Mouse (Mus musculus): ENCODE data around the gene Ahsa2. TPM values are rescaled to one million over a fixed set of nuclear protein-coding genes. Genes with fewer than 3 reads are reported as not detected.

The Ahsa2 gene
- total and polyA plus RNA-seq, 3 experiments: 51.0 to 69.4 (median 58.9) TPM

- H3K9ac ChIP-seq (ENCODE audit: insufficient read depth, low read depth): no peak overlapping the region
- H3K4me2 ChIP-seq (ENCODE audit: insufficient read depth, low read depth, poor library complexity, severe bottlenecking): no peak overlapping the region
- no peaks in the 10 kb centered on the region for H3K79me2 ChIP-seq (replicated peaks; ENCODE audit: control insufficient read depth, extremely low read depth, insufficient read depth, poor library complexity, severe bottlenecking)
- H3K9me3 ChIP-seq (replicated peaks; ENCODE audit: low read length): no peaks in the 10 kb centered on the region
- dilution Hi-C loops (cut with MboI; ENCODE audit: extremely low pct_ligation_motif_present, extremely low pct_unique_long_range_greater_than_20kb, low sequenced_read_pairs) (no loop called here), in situ Hi-C loops (cut with MboI; ENCODE audit: low pct_ligation_motif_present, low pct_unique_long_range_greater_than_20kb, low sequenced_read_pairs) (no loop called here)
- no peaks in the 10 kb centered on the region for H3K4me1 ChIP-seq (ENCODE audit: control insufficient read depth in 1 of 2, insufficient read depth in 2 of 2)
- H3K27me3 ChIP-seq (replicated peaks): no peaks in the 10 kb centered on the region
- no peak overlapping the region for H3K27ac ChIP-seq (ENCODE audit: insufficient read depth, low read depth)
- TF ChIP-seq TCF12 (IDR thresholded peaks at IDR 0.05; ENCODE audit: low read depth, low read length): no peak
- TF ChIP-seq ELF1 (IDR thresholded peaks at IDR 0.05; ENCODE audit: low read depth, low read length): no peak
- no peak for TF ChIP-seq MYC (IDR thresholded peaks at IDR 0.05; ENCODE audit: low read depth, low read length)
- TF ChIP-seq JUND (conservative IDR thresholded peaks at IDR 0.05; ENCODE audit: low read depth, low read length): no peak
- no peak for TF ChIP-seq CHD2 (IDR thresholded peaks at IDR 0.05; ENCODE audit: low read length)
- TF ChIP-seq POLR2A (IDR thresholded peaks at IDR 0.05; ENCODE audit: low read depth, low read length): no peak
- no peak for TF ChIP-seq RAD21 (IDR thresholded peaks at IDR 0.05; ENCODE audit: low read depth, low read length)
- TF ChIP-seq PAX5 (IDR thresholded peaks at IDR 0.05; ENCODE audit: low read length): no peak
- no peak for TF ChIP-seq UBTF (IDR thresholded peaks at IDR 0.05; ENCODE audit: low read depth, low read length)
- TF ChIP-seq USF2 (conservative IDR thresholded peaks at IDR 0.05; ENCODE audit: low read depth, low read length): no peak
- TF ChIP-seq NELFE (IDR thresholded peaks at IDR 0.05; ENCODE audit: low read depth, low read length): no peak
- TF ChIP-seq ZNF384 (IDR thresholded peaks at IDR 0.05; ENCODE audit: low read depth, low read length): no peak
- no peak for TF ChIP-seq BHLHE40 (IDR thresholded peaks at IDR 0.05; ENCODE audit: low read depth, low read length)
- no peak for TF ChIP-seq CTCF (conservative IDR thresholded peaks at IDR 0.05 in 1 of 2, IDR thresholded peaks at IDR 0.05 in 1 of 2; ENCODE audit: low read depth in 2 of 2, low read length in 2 of 2)
- no peak for TF ChIP-seq GABPA (IDR thresholded peaks at IDR 0.05; ENCODE audit: insufficient replicate concordance, low read depth, low read length)
- TF ChIP-seq IRF4 (IDR thresholded peaks at IDR 0.05; ENCODE audit: low read depth, low read length): no peak
- TF ChIP-seq USF1 (IDR thresholded peaks at IDR 0.05; ENCODE audit: low read depth, low read length): no peak
- no peak for TF ChIP-seq NRF1 (IDR thresholded peaks at IDR 0.05; ENCODE audit: low read depth, low read length)
- DNase-seq (ENCODE audit: extremely low read depth): no peak
- no peaks in the 10 kb centered on the region for H3K36me3 ChIP-seq (replicated peaks in 1 of 2; ENCODE audit: control insufficient read depth in 1 of 2, insufficient read depth in 1 of 2, low read length in 1 of 2)
- H3K4me3 ChIP-seq (replicated peaks in 1 of 3; ENCODE audit: low read depth in 2 of 3, low read length in 2 of 3, poor library complexity in 1 of 3): no peak overlapping the region
Measured at GRCm38 (mm10) chr11:23518981-23519380, 21.2 kb upstream of the Ahsa2 start.

GRCm38 (mm10) chr11:23515315-23515714 lies 17.5 kb upstream of the Ahsa2 start:
- H3K36me3 ChIP-seq (replicated peaks in 1 of 2; ENCODE audit: control insufficient read depth in 1 of 2, insufficient read depth in 1 of 2, low read length in 1 of 2): no peaks in the 10 kb centered on the region
- no peaks in the 10 kb centered on the region for H3K27me3 ChIP-seq (replicated peaks)
- no peak overlapping the region for H3K9ac ChIP-seq (ENCODE audit: insufficient read depth, low read depth)
- no peak overlapping the region for H3K4me3 ChIP-seq (replicated peaks in 1 of 3; ENCODE audit: low read depth in 2 of 3, low read length in 2 of 3, poor library complexity in 1 of 3)
- in situ Hi-C loops (cut with MboI; ENCODE audit: low pct_ligation_motif_present, low pct_unique_long_range_greater_than_20kb, low sequenced_read_pairs): no loop called here
- dilution Hi-C loops (cut with MboI; ENCODE audit: extremely low pct_ligation_motif_present, extremely low pct_unique_long_range_greater_than_20kb, low sequenced_read_pairs): no loop called here
- no peak overlapping the region for H3K4me2 ChIP-seq (ENCODE audit: insufficient read depth, low read depth, poor library complexity, severe bottlenecking)
- DNase-seq (ENCODE audit: extremely low read depth): no peak
- no peak for TF ChIP-seq MAFK (IDR thresholded peaks at IDR 0.05; ENCODE audit: insufficient replicate concordance, low read length)
- no peak for TF ChIP-seq ELF1 (IDR thresholded peaks at IDR 0.05; ENCODE audit: low read depth, low read length)
- no peak for TF ChIP-seq SMC3 (IDR thresholded peaks at IDR 0.05; ENCODE audit: low read depth, low read length)
- no peak for TF ChIP-seq MYC (IDR thresholded peaks at IDR 0.05; ENCODE audit: low read depth, low read length)
- no peak for TF ChIP-seq GABPA (IDR thresholded peaks at IDR 0.05; ENCODE audit: insufficient replicate concordance, low read depth, low read length)
- TF ChIP-seq POLR2AphosphoS2 (IDR thresholded peaks at IDR 0.05; ENCODE audit: low read depth, low read length): no peak
- no peak for TF ChIP-seq RCOR1 (conservative IDR thresholded peaks at IDR 0.05; ENCODE audit: low read depth, low read length)
- TF ChIP-seq POLR2A (IDR thresholded peaks at IDR 0.05; ENCODE audit: low read depth, low read length): no peak
- TF ChIP-seq MEF2A (IDR thresholded peaks at IDR 0.05; ENCODE audit: borderline replicate concordance, low read depth, low read length): no peak
- no peak for TF ChIP-seq SIN3A (IDR thresholded peaks at IDR 0.05; ENCODE audit: low read length)
- no peak for TF ChIP-seq UBTF (IDR thresholded peaks at IDR 0.05; ENCODE audit: low read depth, low read length)
- no peak for TF ChIP-seq USF2 (conservative IDR thresholded peaks at IDR 0.05; ENCODE audit: low read depth, low read length)
- no peak for TF ChIP-seq USF1 (IDR thresholded peaks at IDR 0.05; ENCODE audit: low read depth, low read length)
- no peak for TF ChIP-seq HCFC1 (IDR thresholded peaks at IDR 0.05; ENCODE audit: low read depth, low read length)
- TF ChIP-seq KAT2A (IDR thresholded peaks at IDR 0.05; ENCODE audit: insufficient replicate concordance, low read length): no peak
- no peak for TF ChIP-seq MAX (IDR thresholded peaks at IDR 0.05; ENCODE audit: low read length)
- TF ChIP-seq E2F4 (IDR thresholded peaks at IDR 0.05; ENCODE audit: insufficient replicate concordance, low read depth, low read length): no peak
- TF ChIP-seq TCF12 (IDR thresholded peaks at IDR 0.05; ENCODE audit: low read depth, low read length): no peak
- TF ChIP-seq TBP (conservative IDR thresholded peaks at IDR 0.05; ENCODE audit: low read depth, low read length): no peak
- TF ChIP-seq MXI1 (IDR thresholded peaks at IDR 0.05; ENCODE audit: low read depth, low read length): no peak
- no peak overlapping the region for H3K27ac ChIP-seq (ENCODE audit: insufficient read depth, low read depth)
- 0 out of 4 replicates have a peak, but pooled peaks cover 0 to under 1% of the 10 kb centered on the region in 2 experiments for H3K4me1 ChIP-seq (ENCODE audit: control insufficient read depth in 1 of 2, insufficient read depth in 2 of 2)
- H3K79me2 ChIP-seq (replicated peaks; ENCODE audit: control insufficient read depth, extremely low read depth, insufficient read depth, poor library complexity, severe bottlenecking): no peaks in the 10 kb centered on the region
- no peaks in the 10 kb centered on the region for H3K9me3 ChIP-seq (replicated peaks; ENCODE audit: low read length)

Measured in CH12.LX (cell line).